Mouse (Mus musculus) hindbrain, embryonic 13.5 days (tissue): Measurements from ENCODE around the gene Gpank1. TPM values are rescaled to one million over a fixed set of nuclear protein-coding genes. Genes with fewer than 3 reads are reported as not detected.

Source experiments
- ATAC-seq: fragments of 200-750 bp; cut with Nextera tagmentation; 2 replicates; pipeline ENCODE4 v1.8.0; 2017; ENCODE audit warnings: moderate TSS enrichment; ENCODE audit not compliant: low FRiP score
- H3K27ac ChIP-seq: fragments of 300-500 bp; sonication (generic); 2 replicates; pipeline ENCODE4 v1.5.1; 2015; ENCODE audit warnings: inconsistent platforms, mild to moderate bottlenecking, moderate library complexity
- H3K27me3 ChIP-seq: fragments of 300-500 bp; sonication (generic); 2 replicates; pipeline ENCODE4 v1.6.1; 2015; ENCODE audit warnings: mild to moderate bottlenecking, inconsistent platforms
- H3K36me3 ChIP-seq: fragments of 300-500 bp; sonication (generic); 2 replicates; pipeline ENCODE4 v1.6.1; 2015; ENCODE audit warnings: mild to moderate bottlenecking, inconsistent platforms
- H3K4me1 ChIP-seq: fragments of 300-500 bp; sonication (generic); replicated peaks from 2 replicates; pipeline ENCODE4 v1.6.1; 2015; ENCODE audit warnings: inconsistent platforms
- H3K4me2 ChIP-seq: fragments of 300-500 bp; sonication (generic); 2 replicates; pipeline ENCODE4 v1.6.1; 2015; ENCODE audit warnings: inconsistent platforms, mild to moderate bottlenecking, moderate library complexity
- H3K4me3 ChIP-seq: fragments of 300-500 bp; sonication (generic); 2 replicates; pipeline ENCODE4 v1.5.1; 2015; ENCODE audit warnings: mild to moderate bottlenecking, inconsistent platforms
- H3K9ac ChIP-seq: fragments of 300-500 bp; sonication (generic); 2 replicates; pipeline ENCODE4 v1.6.1; 2015; ENCODE audit warnings: mild to moderate bottlenecking, inconsistent platforms
- H3K9me3 ChIP-seq: fragments of 300-500 bp; sonication (generic); 2 replicates; pipeline ENCODE4 v1.6.1; 2016; ENCODE audit warnings: inconsistent platforms
- WGBS: fragments of 180-500 bp; shearing (Covaris S2); methylation state at CpG from one replicate; pipeline ENCODE4 v1.1.7; 2015; 5-methylcytosine and 5-hydroxymethylcytosine counted together
- polyA plus RNA-seq: library from polyadenylated mRNA; unstranded; fragments of >200 nt; fragmentation: Nextera tagmentation; extraction: Ambion mirVana; gene quantifications from 2 replicates; pipeline ENCODE4 v1.2.1, GENCODE M21; 2015

Gpank1 gene
- polyA plus RNA-seq, 1 experiment from 2014 or later, result 21.6 TPM

GRCm38 (mm10) chr17:35167794-35168193 is 46.5 kb downstream of the Gpank1 start:
- Histone ChIP-seq H3K27me3 (no peaks in the 10 kb centered on the region), H3K27ac (no peak overlapping the region), H3K36me3 (no peaks in the 10 kb centered on the region), H3K4me3 (no peak overlapping the region), H3K9ac (no peak overlapping the region; the same call in 1 of the 2 replicates), H3K4me2 (no peak overlapping the region), H3K9me3 (no peaks in the 10 kb centered on the region), H3K4me1 (peaks cover 23% of the 10 kb centered on the region)
- ATAC-seq, result no peak
- WGBS, result 90% methylated on average over 7 of the region's 7 CpGs

- Histone ChIP-seq H3K36me3 (no peaks in the 10 kb centered on the region), H3K9ac (no peak overlapping the region), H3K4me2 (no peak overlapping the region), H3K27me3 (no peaks in the 10 kb centered on the region), H3K4me1 (peaks cover 14% of the 10 kb centered on the region), H3K9me3 (no peaks in the 10 kb centered on the region), H3K27ac (peak overlapping the region; percentile 48; the same call in 1 of the 2 replicates), H3K4me3 (no peak overlapping the region)
- WGBS, result 23% methylated on average over 4 of the region's 4 CpGs
- ATAC-seq, result no peak
Measured at GRCm38 (mm10) chr17:35168541-35169207, 47.4 kb downstream of the Gpank1 start.

GRCm38 (mm10) chr17:35172445-35173234 is 51.4 kb downstream of the Gpank1 start:
- WGBS, result 79% methylated on average over 11 of the region's 11 CpGs
- peak overlapping the region; percentile 19; the same call in 1 of the 2 replicates for H3K9ac ChIP-seq
- H3K36me3 ChIP-seq, result no peaks in the 10 kb centered on the region
- no peak overlapping the region; the same call in 1 of the 2 replicates for H3K27ac ChIP-seq
- H3K4me1 ChIP-seq, result no peaks in the 10 kb centered on the region
- H3K9me3 ChIP-seq, result no peaks in the 10 kb centered on the region
- no peak overlapping the region for H3K4me2 ChIP-seq
- H3K4me3 ChIP-seq, result no peak overlapping the region
- no peak for ATAC-seq
- no peaks in the 10 kb centered on the region for H3K27me3 ChIP-seq

GRCm38 (mm10) chr17:35173329-35173728 is 52.1 kb downstream of the Gpank1 start:
- no peaks in the 10 kb centered on the region for H3K4me1 ChIP-seq
- H3K9ac ChIP-seq, result 0 out of 2 replicates have a peak overlapping the region, but pooled peaks have one; percentile 19
- H3K4me2 ChIP-seq, result no peak overlapping the region
- 77% methylated on average over 3 of the region's 3 CpGs for WGBS
- no peaks in the 10 kb centered on the region for H3K36me3 ChIP-seq
- H3K27ac ChIP-seq, result no peak overlapping the region
- H3K27me3 ChIP-seq, result no peaks in the 10 kb centered on the region
- no peaks in the 10 kb centered on the region for H3K9me3 ChIP-seq
- H3K4me3 ChIP-seq, result no peak overlapping the region
- no peak for ATAC-seq

Other genes starting within 250 kb of the Gpank1 start
- 13.5 and 13.9 TPM in 2 replicates for gene Zbtb12, start 242.0 kb upstream of the Gpank1 start, polyA plus RNA-seq
- gene Gm20547, start 239.4 kb upstream of the Gpank1 start, polyA plus RNA-seq, result 0.10 TPM in 1 of 2 replicates, not detected in the other
- gene C2, start 223.2 kb upstream of the Gpank1 start, polyA plus RNA-seq, result 1.4 and 2.3 TPM in 2 replicates
- 90.1 and 98.0 TPM in 2 replicates for gene Ehmt2, start 223.0 kb upstream of the Gpank1 start, polyA plus RNA-seq
- gene Slc44a4, start 207.0 kb upstream of the Gpank1 start, polyA plus RNA-seq, result 0.17 TPM in 1 of 2 replicates, not detected in the other
- 30.6 and 31.5 TPM in 2 replicates for gene Neu1, start 190.2 kb upstream of the Gpank1 start, polyA plus RNA-seq
- gene Hspa1b, start 162.2 kb upstream of the Gpank1 start, polyA plus RNA-seq, result 0.26 and 0.32 TPM in 2 replicates
- not detected in 2 replicates for gene Gm20481, start 151.5 kb upstream of the Gpank1 start, polyA plus RNA-seq
- 4.0 and 4.6 TPM in 2 replicates for gene Hspa1a, start 149.3 kb upstream of the Gpank1 start, polyA plus RNA-seq
- 0.85 and 1.1 TPM in 2 replicates for gene Hspa1l, start 148.8 kb upstream of the Gpank1 start, polyA plus RNA-seq
- gene Lsm2, start 139.6 kb upstream of the Gpank1 start, polyA plus RNA-seq, result 112 and 117 TPM in 2 replicates
- gene Vars, start 120.5 kb upstream of the Gpank1 start, polyA plus RNA-seq, result 57.3 TPM in 2 replicates
- 0.16 and 0.18 TPM in 2 replicates for gene Vwa7, start 104.9 kb upstream of the Gpank1 start, polyA plus RNA-seq
- gene Sapcd1, start 93.4 kb upstream of the Gpank1 start, polyA plus RNA-seq, result 2.5 and 2.9 TPM in 2 replicates
- 2.7 and 3.5 TPM in 2 replicates for gene Msh5, start 74.7 kb upstream of the Gpank1 start, polyA plus RNA-seq
- gene Clic1, start 71.5 kb upstream of the Gpank1 start, polyA plus RNA-seq, result 100 and 102 TPM in 2 replicates
- 420 and 426 TPM in 2 replicates for gene Ddah2, start 62.4 kb upstream of the Gpank1 start, polyA plus RNA-seq
- not detected in 2 replicates for gene Ly6g6c, start 56.1 kb upstream of the Gpank1 start, polyA plus RNA-seq
- gene Mpig6b, start 55.3 kb upstream of the Gpank1 start, polyA plus RNA-seq, result 0.25 and 0.31 TPM in 2 replicates
- gene Ly6g6e, start 44.6 kb upstream of the Gpank1 start, polyA plus RNA-seq, result 0.45 TPM in 1 of 2 replicates, not detected in the other
- gene Ly6g6d, start 43.4 kb upstream of the Gpank1 start, polyA plus RNA-seq, result 0.61 and 1.1 TPM in 2 replicates
- 0.19 and 0.28 TPM in 2 replicates for gene Ly6g6f, start 35.8 kb upstream of the Gpank1 start, polyA plus RNA-seq
- 86.9 and 93.8 TPM in 2 replicates for gene Abhd16a, start 32.2 kb upstream of the Gpank1 start, polyA plus RNA-seq
- gene Ly6g5c, start 13.2 kb upstream of the Gpank1 start, polyA plus RNA-seq, result 0.36 TPM in 1 of 2 replicates, not detected in the other
- gene Ly6g5b, start 6.0 kb upstream of the Gpank1 start, polyA plus RNA-seq, result 1.1 and 1.9 TPM in 2 replicates
- 317 and 322 TPM in 2 replicates for gene Csnk2b, start 598 bp downstream of the Gpank1 start, polyA plus RNA-seq
- 10.2 and 11.2 TPM in 2 replicates for gene D17H6S53E, start 4.9 kb downstream of the Gpank1 start, polyA plus RNA-seq
- gene Apom, start 10.6 kb downstream of the Gpank1 start, polyA plus RNA-seq, result 0.34 and 0.84 TPM in 2 replicates
- 76.5 and 81.9 TPM in 2 replicates for gene Bag6, start 13.7 kb downstream of the Gpank1 start, polyA plus RNA-seq
- 181 and 196 TPM in 2 replicates for gene Prrc2a, start 43.4 kb downstream of the Gpank1 start, polyA plus RNA-seq
- gene Aif1, start 54.6 kb downstream of the Gpank1 start, polyA plus RNA-seq, result 8.7 and 11.6 TPM in 2 replicates
- gene Lst1, start 67.0 kb downstream of the Gpank1 start, polyA plus RNA-seq, result 6.8 and 8.9 TPM in 2 replicates
- gene Ltb, start 73.0 kb downstream of the Gpank1 start, polyA plus RNA-seq, result 0.44 and 0.52 TPM in 2 replicates
- gene Tnf, start 80.6 kb downstream of the Gpank1 start, polyA plus RNA-seq, result not detected in 2 replicates
- 0.23 and 0.27 TPM in 2 replicates for gene Lta, start 83.9 kb downstream of the Gpank1 start, polyA plus RNA-seq
- gene Gm16181, start 99.4 kb downstream of the Gpank1 start, polyA plus RNA-seq, result 0.57 and 0.83 TPM in 2 replicates
- 52.4 and 54.2 TPM in 2 replicates for gene Atp6v1g2, start 112.2 kb downstream of the Gpank1 start, polyA plus RNA-seq
- gene Nfkbil1, start 114.3 kb downstream of the Gpank1 start, polyA plus RNA-seq, result 8.4 and 10.8 TPM in 2 replicates
- 391 and 410 TPM in 2 replicates for gene Ddx39b, start 120.3 kb downstream of the Gpank1 start, polyA plus RNA-seq
- 73.4 and 73.6 TPM in 2 replicates for gene H2-D1, start 141.3 kb downstream of the Gpank1 start, polyA plus RNA-seq
- 0.14 and 0.30 TPM in 2 replicates for gene H2-Q1, start 198.9 kb downstream of the Gpank1 start, polyA plus RNA-seq
- gene H2-Q2, start 220.8 kb downstream of the Gpank1 start, polyA plus RNA-seq, result 0.68 and 1.0 TPM in 2 replicates